Mouse (Mus musculus): ENCODE measurements around the gene Tenm2.

- TF ChIP-seq CTCF (IDR thresholded peaks at IDR 0.05; ENCODE audit: low read depth, low read length) (no peak), POLR2A (IDR thresholded peaks at IDR 0.05; ENCODE audit: borderline replicate concordance, low read depth, low read length) (no peak)
Measured at GRCm38 (mm10) chr11:36604272-36604671, 631.5 kb downstream of the Tenm2 start.

Measured in bone marrow macrophage, adult 2 months (primary cell).